Comparison of ENCODE assay signal across 8 mouse cellular contexts in genomic region chr7:28808957-28809393, GRCm38 (mm10). TPM values are rescaled to one million over a fixed set of nuclear protein-coding genes. Genes with fewer than 3 reads are reported as not detected.
DNase-seq lines count a peak whose midpoint lies in the region; ATAC-seq lines count a peak whose summit lies in the region.

No protein-coding gene starts in this region.

- intact Hi-C loops in gastrocnemius, postnatal 36 days (cut with DNase I), result loop anchor here (2.0 kb wide), 1 partner anchor 16 kb away; the partner anchor contains the start of gene Ech1
- intact Hi-C loops in left cerebral cortex, postnatal 25 days (cut with DNase I), result no loop called here

- H3K4me2 ChIP-seq in intestine, embryonic 15.5 days (replicated peaks), result peak overlapping the region; percentile 93

- peaks cover 26% of the 10 kb centered on the region for H3K4me1 ChIP-seq in intestine, embryonic 15.5 days (replicated peaks)

- peak overlapping the region; percentile 90 for H3K9ac ChIP-seq in intestine, embryonic 15.5 days

- H3K9me3 ChIP-seq in intestine, embryonic 15.5 days, result no peaks in the 10 kb centered on the region

- 1% methylated on average over 26 of the region's 32 CpGs for WGBS in intestine, embryonic 15.5 days

- peak overlapping the region; percentile 72 for H3K4me3 ChIP-seq in intestine, embryonic 15.5 days (replicated peaks)

- peaks cover 6% of the 10 kb centered on the region; the same call in 1 of the 2 replicates for H3K36me3 ChIP-seq in intestine, embryonic 15.5 days

- H3K27me3 ChIP-seq in intestine, embryonic 15.5 days (replicated peaks), result no peaks in the 10 kb centered on the region

- H3K27ac ChIP-seq in intestine, embryonic 15.5 days, result peak overlapping the region; percentile 100

- peak; percentile 97 for DNase-seq in adrenal gland, adult 2 months
- peak; percentile 98 for DNase-seq in embryo, embryonic 11 days
- DNase-seq in gastrocnemius, postnatal 36 days, result peak; percentile 93 to 96
- peak; percentile 94 to 97 for DNase-seq in left cerebral cortex, postnatal 25 days (ENCODE audit: low spot score in 2 of 2)
- DNase-seq in mesoderm, embryonic 11.5 days (ENCODE audit: low read depth, low spot score), result peak; percentile 95
- peak; percentile 95 for DNase-seq in right cerebral cortex, postnatal 25 days
- DNase-seq in urinary bladder, postnatal 36 days (ENCODE audit: low spot score in 2 of 2), result peak; percentile 95

- ATAC-seq in intestine, embryonic 15.5 days, result peak; percentile 74

RNA-seq across cellular contexts. Expression of gene Hnrnpl, which starts 0.6 kb away (rescaled TPM):
- 100 to 1,000 TPM; 382 to 408 TPM for total RNA-seq in adrenal gland, adult 2 months (2021)
- polyA plus RNA-seq in adrenal gland, adult 2 months (2012; rRNA removed), result 119 and 120 TPM in 2 replicates
- 100 to 1,000 TPM; 111 to 131 TPM for total RNA-seq in gastrocnemius, postnatal 36 days (2021)
- 210 and 237 TPM in 2 replicates for polyA plus RNA-seq in intestine, embryonic 15.5 days (2015; fragmentation: Nextera tagmentation; extraction: Ambion mirVana)
- 100 to 1,000 TPM; 375 to 411 TPM for total RNA-seq in left cerebral cortex, postnatal 25 days (2021)

RNA-seq across cellular contexts. Expression of gene Ech1, which starts 16.0 kb away (rescaled TPM):
- 100 to 1,000 TPM; 520 to 711 TPM for total RNA-seq in adrenal gland, adult 2 months (2021)
- 486 and 560 TPM in 2 replicates for polyA plus RNA-seq in adrenal gland, adult 2 months (2012; rRNA removed)
- 100 to 1,000 TPM; 214 to 252 TPM for total RNA-seq in gastrocnemius, postnatal 36 days (2021)
- polyA plus RNA-seq in intestine, embryonic 15.5 days (2015; fragmentation: Nextera tagmentation; extraction: Ambion mirVana), result 234 and 260 TPM in 2 replicates
- total RNA-seq in left cerebral cortex, postnatal 25 days (2021), result 10 to 100 TPM; 41.5 to 46.6 TPM

RNA-seq across cellular contexts. Expression of gene Rinl, which starts 20.2 kb away (rescaled TPM):
- total RNA-seq in adrenal gland, adult 2 months (2021), result 1 to 10 TPM; 2.9 to 3.7 TPM
- 3.0 and 4.1 TPM in 2 replicates for polyA plus RNA-seq in adrenal gland, adult 2 months (2012; rRNA removed)
- total RNA-seq in gastrocnemius, postnatal 36 days (2021), result 1 to 10 TPM; 1.1 TPM
- polyA plus RNA-seq in intestine, embryonic 15.5 days (2015; fragmentation: Nextera tagmentation; extraction: Ambion mirVana), result 4.5 and 5.6 TPM in 2 replicates
- total RNA-seq in left cerebral cortex, postnatal 25 days (2021), result 1 to 10 TPM; 2.4 to 2.9 TPM

RNA-seq across cellular contexts. Expression of gene Lgals4, which starts 24.7 kb away (rescaled TPM):
- total RNA-seq in adrenal gland, adult 2 months (2021), result 1 to 10 TPM; 7.4 to 9.4 TPM
- polyA plus RNA-seq in adrenal gland, adult 2 months (2012; rRNA removed), result 20.5 and 22.4 TPM in 2 replicates
- total RNA-seq in gastrocnemius, postnatal 36 days (2021), result 1 to 10 TPM; 2.5 to 3.1 TPM
- polyA plus RNA-seq in intestine, embryonic 15.5 days (2015; fragmentation: Nextera tagmentation; extraction: Ambion mirVana), result 1,462 and 1,582 TPM in 2 replicates
- 1 to 10 TPM; 2.2 to 2.7 TPM for total RNA-seq in left cerebral cortex, postnatal 25 days (2021)

RNA-seq across cellular contexts. Expression of gene Nfkbib, which starts 41.7 kb away (rescaled TPM):
- 10 to 100 TPM; 38.0 to 62.9 TPM for total RNA-seq in adrenal gland, adult 2 months (2021)
- polyA plus RNA-seq in adrenal gland, adult 2 months (2012; rRNA removed), result 97.6 and 122 TPM in 2 replicates
- 10 to 100 TPM; 20.5 to 30.2 TPM for total RNA-seq in gastrocnemius, postnatal 36 days (2021)
- 40.2 and 43.7 TPM in 2 replicates for polyA plus RNA-seq in intestine, embryonic 15.5 days (2015; fragmentation: Nextera tagmentation; extraction: Ambion mirVana)
- 10 to 100 TPM; 34.2 to 37.7 TPM for total RNA-seq in left cerebral cortex, postnatal 25 days (2021)

Comparison
In these comparisons a context has a peak if more than half of its experiments do, and no peak if none do; other contexts are left out.
1. Peak in every context shown above with its lines: DNase-seq, ATAC-seq, H3K4me3 ChIP-seq and H3K27ac ChIP-seq.
2. RNA of gene Ech1, which starts 16.0 kb away (total RNA-seq): 520 to 711 TPM in adrenal gland, adult 2 months and 214 to 252 TPM in gastrocnemius, postnatal 36 days; 41.5 to 46.6 TPM in left cerebral cortex, postnatal 25 days; every median in the first group is over 4 times any median in the second.